Mouse (Mus musculus): ENCODE measurements at regions not wholly inside any gene's neighbourhood (a gene's known extent, or its start where the extent isn't known, plus 50 kb on each side); places are given as distances from the start of the nearest gene placed in this dataset.
A peak's percentile ranks its signal among the peaks of the same experiment; 100 is the strongest.
"Not testable (repeated sequence)": the region's sequence is repeated elsewhere in the genome, so short reads cannot be mapped to it uniquely, and the experiment has no call there.

GRCm38 (mm10) chr4:9724801-9725200 is 1149.5 kb upstream of the 2610301B20Rik start:
- DNase-seq (ENCODE audit: low spot score): not testable (repeated sequence)

GRCm38 (mm10) chr4:9737691-9738090 is 1136.6 kb upstream of the 2610301B20Rik start:
- DNase-seq (ENCODE audit: low spot score): no peak

- no peak for DNase-seq (ENCODE audit: low spot score)
Observed at GRCm38 (mm10) chr4:9747411-9747938, 1126.8 kb upstream of the 2610301B20Rik start.

- DNase-seq (ENCODE audit: low spot score): no peak
Observed at GRCm38 (mm10) chr4:9748110-9748509, 1126.2 kb upstream of the 2610301B20Rik start.

- no peak for DNase-seq (ENCODE audit: low spot score)
Observed at GRCm38 (mm10) chr4:9749877-9750276, 1124.4 kb upstream of the 2610301B20Rik start.

- no peak for DNase-seq (ENCODE audit: low spot score)
Observed at GRCm38 (mm10) chr4:9750404-9750803, 1123.9 kb upstream of the 2610301B20Rik start.

- peak; percentile 19 for DNase-seq (ENCODE audit: low spot score)
Observed at GRCm38 (mm10) chr4:9763321-9763720, 1111.0 kb upstream of the 2610301B20Rik start.

- peak; percentile 59 for DNase-seq (ENCODE audit: low spot score)
Observed at GRCm38 (mm10) chr4:9769633-9770205, 1104.6 kb upstream of the 2610301B20Rik start.

GRCm38 (mm10) chr4:9770372-9771102 is 1103.8 kb upstream of the 2610301B20Rik start:
- peak; percentile 77 for DNase-seq (ENCODE audit: low spot score)

GRCm38 (mm10) chr4:9771103-9771474 is 1103.2 kb upstream of the 2610301B20Rik start:
- peak; percentile 78 for DNase-seq (ENCODE audit: low spot score)

- no peak for DNase-seq (ENCODE audit: low spot score)
Observed at GRCm38 (mm10) chr4:9778391-9778790, 1095.9 kb upstream of the 2610301B20Rik start.

- no peak for DNase-seq (ENCODE audit: low spot score)
Observed at GRCm38 (mm10) chr4:9779594-9779993, 1094.7 kb upstream of the 2610301B20Rik start.

GRCm38 (mm10) chr4:9780179-9780578 is 1094.1 kb upstream of the 2610301B20Rik start:
- peak; percentile 55 for DNase-seq (ENCODE audit: low spot score)

GRCm38 (mm10) chr4:9781318-9781717 is 1093.0 kb upstream of the 2610301B20Rik start:
- DNase-seq (ENCODE audit: low spot score): no peak

- DNase-seq (ENCODE audit: low spot score): no peak
Observed at GRCm38 (mm10) chr4:9787795-9788365, 1086.4 kb upstream of the 2610301B20Rik start.

- DNase-seq (ENCODE audit: low spot score): peak; percentile 44
Observed at GRCm38 (mm10) chr4:9790478-9790877, 1083.8 kb upstream of the 2610301B20Rik start.

Measured in adipocyte (in vitro differentiated cells).